ENCODE assay signal across 26 mouse cellular contexts in the genomic region with DNA sequence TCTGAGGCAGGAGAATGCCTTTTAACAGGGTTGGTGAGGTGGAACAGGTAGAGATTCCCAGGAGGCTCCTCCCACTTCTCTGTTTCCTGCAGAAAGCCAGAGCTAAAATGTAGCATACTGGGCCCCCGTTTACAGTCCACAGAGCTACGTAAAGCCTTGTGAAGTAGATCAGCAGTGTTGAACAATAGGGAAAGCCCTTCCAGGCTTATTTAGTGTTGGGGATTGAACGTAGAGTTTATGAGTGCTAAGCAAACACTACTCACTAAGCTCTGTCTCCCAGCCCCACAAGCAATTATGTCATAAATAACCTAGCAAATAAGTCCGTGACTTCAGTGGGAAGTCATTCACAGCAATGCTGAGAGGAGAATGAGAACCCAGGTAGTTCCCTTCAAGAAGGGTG.
DNase-seq lines count a peak whose midpoint lies in the region; ATAC-seq and TF ChIP-seq lines count a peak whose summit lies in the region.
"Had no signal": no experiment of that assay in that cellular context is flagged by ENCODE, and none has a peak within 500 bp of the region (broad histone marks: within the 10 kb centered on the region; RNA-seq: fewer than 3 reads in every experiment).

No protein-coding gene starts in this region.

- no peak overlapping the region for H3K9ac ChIP-seq in forebrain, embryonic 16.5 days (replicated peaks; ENCODE audit: low read depth, low read length)
- no peak overlapping the region for H3K9ac ChIP-seq in kidney, embryonic 15.5 days
- no peak overlapping the region for H3K9ac ChIP-seq in midbrain, embryonic 16.5 days (ENCODE audit: low read depth, low read length)
- no peak overlapping the region for H3K9ac ChIP-seq in midbrain, embryonic 14.5 days (replicated peaks; ENCODE audit: low read length)
- H3K9ac ChIP-seq in neural tube, embryonic 14.5 days (replicated peaks; ENCODE audit: low read depth, low read length), result no peak overlapping the region
- H3K9ac ChIP-seq: embryonic facial prominence, embryonic 12.5 days; heart, embryonic 15.5 days; limb, embryonic 13.5 days; liver, embryonic 14.5 days; lung, embryonic 15.5 days had no signal

- H3K36me3 ChIP-seq in forebrain, embryonic 10.5 days (replicated peaks), result peaks cover 5% of the 10 kb centered on the region; the same call in 1 of the 2 replicates
- no peaks in the 10 kb centered on the region for H3K36me3 ChIP-seq in forebrain, embryonic 16.5 days (ENCODE audit: control insufficient read depth, insufficient read depth)
- no peaks in the 10 kb centered on the region for H3K36me3 ChIP-seq in kidney, embryonic 15.5 days
- H3K36me3 ChIP-seq in kidney, adult 2 months (ENCODE audit: control insufficient read depth, insufficient read depth, low read length), result no peaks in the 10 kb centered on the region
- no peaks in the 10 kb centered on the region for H3K36me3 ChIP-seq in midbrain, embryonic 16.5 days (ENCODE audit: control insufficient read depth, insufficient read depth, low read length)
- no peaks in the 10 kb centered on the region for H3K36me3 ChIP-seq in midbrain, embryonic 14.5 days (ENCODE audit: control insufficient read depth, insufficient read depth, low read length)
- no peaks in the 10 kb centered on the region for H3K36me3 ChIP-seq in neural tube, embryonic 14.5 days (ENCODE audit: control insufficient read depth, insufficient read depth, low read length)
- H3K36me3 ChIP-seq: embryonic facial prominence, embryonic 12.5 days; heart, embryonic 15.5 days; limb, embryonic 13.5 days; lung, embryonic 15.5 days; neural tube, embryonic 12.5 days had no signal

- no peak for DNase-seq in forebrain, embryonic 10.5 days (ENCODE audit: extremely low spot score, low spot score)
- no peak for DNase-seq in kidney, adult 2 months
- no peak for DNase-seq in midbrain, embryonic 14.5 days
- no peak for DNase-seq in retina, postnatal 1 day
- DNase-seq: adrenal gland, adult 8-10 months; cerebellum, adult 9-10 months; gastrocnemius, postnatal 14 days; heart, adult 18-20 months; heart, postnatal 4 days; kidney, postnatal 25 days; right cerebral cortex, postnatal 25 days; thymus, adult 2 months had no signal

- H3K4me2 ChIP-seq in forebrain, embryonic 16.5 days (ENCODE audit: low read length), result no peak overlapping the region
- no peak overlapping the region for H3K4me2 ChIP-seq in kidney, embryonic 15.5 days
- H3K4me2 ChIP-seq in midbrain, embryonic 16.5 days (ENCODE audit: low read length), result no peak overlapping the region
- no peak overlapping the region for H3K4me2 ChIP-seq in midbrain, embryonic 14.5 days (ENCODE audit: low read length)
- no peak overlapping the region for H3K4me2 ChIP-seq in neural tube, embryonic 14.5 days (ENCODE audit: low read depth, low read length)
- H3K4me2 ChIP-seq: embryonic facial prominence, embryonic 12.5 days; heart, embryonic 15.5 days; limb, embryonic 13.5 days; lung, embryonic 15.5 days; neural tube, embryonic 12.5 days had no signal

- H3K27ac ChIP-seq in forebrain, embryonic 10.5 days, result 0 out of 2 replicates have a peak overlapping the region, but pooled peaks have one; percentile 26
- no peak overlapping the region for H3K27ac ChIP-seq in forebrain, embryonic 16.5 days (ENCODE audit: low read length)
- peak overlapping the region; percentile 86 for H3K27ac ChIP-seq in kidney, embryonic 15.5 days
- H3K27ac ChIP-seq in kidney, adult 2 months (ENCODE audit: insufficient read depth, low read depth, low read length), result no peak overlapping the region
- H3K27ac ChIP-seq in midbrain, embryonic 16.5 days (ENCODE audit: low read length), result peak overlapping the region; percentile 5; the same call in 1 of the 2 replicates
- no peak overlapping the region for H3K27ac ChIP-seq in midbrain, embryonic 14.5 days (replicated peaks; ENCODE audit: low read depth, low read length)
- peak overlapping the region; percentile 29; the same call in 1 of the 2 replicates for H3K27ac ChIP-seq in neural tube, embryonic 14.5 days (ENCODE audit: low read depth, low read length)
- H3K27ac ChIP-seq: embryonic facial prominence, embryonic 12.5 days; heart, embryonic 15.5 days; limb, embryonic 13.5 days; liver, embryonic 14.5 days; lung, embryonic 15.5 days; macrophage; neural tube, embryonic 12.5 days had no signal

- ATAC-seq in forebrain, embryonic 16.5 days, result no peak
- ATAC-seq in kidney, embryonic 15.5 days (replicated peaks; ENCODE audit: low FRiP score), result no peak
- no peak for ATAC-seq in midbrain, embryonic 16.5 days
- ATAC-seq in midbrain, embryonic 14.5 days (ENCODE audit: low FRiP score, low TSS enrichment), result no peak
- peak; percentile 56; the same call in 1 of the 2 replicates for ATAC-seq in neural tube, embryonic 14.5 days (ENCODE audit: low read depth)
- ATAC-seq: CD4-positive, CD25-positive, alpha-beta regulatory T cell, adult 4 months; Patski had no signal

- peaks cover 76% of the 10 kb centered on the region for H3K4me1 ChIP-seq in forebrain, embryonic 10.5 days
- peaks cover 17% of the 10 kb centered on the region for H3K4me1 ChIP-seq in forebrain, embryonic 16.5 days (replicated peaks; ENCODE audit: control insufficient read depth, insufficient read depth, low read length)
- peaks cover 76% of the 10 kb centered on the region for H3K4me1 ChIP-seq in kidney, embryonic 15.5 days
- H3K4me1 ChIP-seq in kidney, adult 2 months (ENCODE audit: control insufficient read depth, insufficient read depth, low read length), result peaks cover 20% of the 10 kb centered on the region
- peaks cover 27% of the 10 kb centered on the region for H3K4me1 ChIP-seq in midbrain, embryonic 16.5 days (ENCODE audit: control insufficient read depth, insufficient read depth, low read length)
- peaks cover 33% of the 10 kb centered on the region for H3K4me1 ChIP-seq in midbrain, embryonic 14.5 days (ENCODE audit: control insufficient read depth, insufficient read depth, low read length)
- peaks cover 28% of the 10 kb centered on the region for H3K4me1 ChIP-seq in neural tube, embryonic 14.5 days (ENCODE audit: control insufficient read depth, insufficient read depth, low read length)

- WGBS in forebrain, embryonic 10.5 days, result 75% methylated on average over 4 of the region's 4 CpGs
- 46% methylated on average over 4 of the region's 4 CpGs for WGBS in forebrain, embryonic 16.5 days
- WGBS in kidney, embryonic 15.5 days, result 15% methylated on average over 4 of the region's 4 CpGs
- 43% methylated on average over 4 of the region's 4 CpGs for WGBS in kidney, adult 2 months
- 39% methylated on average over 4 of the region's 4 CpGs for WGBS in midbrain, embryonic 16.5 days
- 33% methylated on average over 4 of the region's 4 CpGs for WGBS in midbrain, embryonic 14.5 days
- WGBS in neural tube, embryonic 14.5 days, result 13% methylated on average over 4 of the region's 4 CpGs

- H3K4me3 ChIP-seq in forebrain, embryonic 10.5 days, result no peak overlapping the region
- no peak overlapping the region for H3K4me3 ChIP-seq in forebrain, embryonic 16.5 days (replicated peaks; ENCODE audit: low read length)
- H3K4me3 ChIP-seq in kidney, embryonic 15.5 days (replicated peaks), result no peak overlapping the region
- no peak overlapping the region for H3K4me3 ChIP-seq in kidney, adult 2 months (ENCODE audit: insufficient read depth, low read depth, low read length)
- no peak overlapping the region for H3K4me3 ChIP-seq in midbrain, embryonic 16.5 days (ENCODE audit: low read depth, low read length)
- no peak overlapping the region for H3K4me3 ChIP-seq in midbrain, embryonic 14.5 days (replicated peaks; ENCODE audit: low read depth, low read length)
- no peak overlapping the region for H3K4me3 ChIP-seq in neural tube, embryonic 14.5 days (ENCODE audit: low read depth, low read length)
- H3K4me3 ChIP-seq: embryonic facial prominence, embryonic 12.5 days; erythroblast, embryonic 14.5 days; heart, embryonic 15.5 days; limb, embryonic 13.5 days; lung, embryonic 15.5 days; neural tube, embryonic 12.5 days had no signal

- H3K27me3 ChIP-seq in forebrain, embryonic 10.5 days (ENCODE audit: poor library complexity, severe bottlenecking), result no peaks in the 10 kb centered on the region
- H3K27me3 ChIP-seq in forebrain, embryonic 16.5 days (replicated peaks; ENCODE audit: control insufficient read depth, insufficient read depth, low read length), result no peaks in the 10 kb centered on the region
- H3K27me3 ChIP-seq in kidney, embryonic 15.5 days, result no peaks in the 10 kb centered on the region
- no peaks in the 10 kb centered on the region for H3K27me3 ChIP-seq in kidney, adult 2 months (replicated peaks; ENCODE audit: control insufficient read depth, insufficient read depth, low read length)
- H3K27me3 ChIP-seq in midbrain, embryonic 16.5 days (ENCODE audit: control insufficient read depth, insufficient read depth, low read depth, low read length), result no peaks in the 10 kb centered on the region
- no peaks in the 10 kb centered on the region for H3K27me3 ChIP-seq in midbrain, embryonic 14.5 days (ENCODE audit: control insufficient read depth, insufficient read depth, low read length)
- H3K27me3 ChIP-seq in neural tube, embryonic 14.5 days (ENCODE audit: control insufficient read depth, insufficient read depth, low read length), result no peaks in the 10 kb centered on the region
- H3K27me3 ChIP-seq: embryonic facial prominence, embryonic 12.5 days; heart, embryonic 15.5 days; lung, embryonic 15.5 days; neural tube, embryonic 12.5 days; Patski had no signal

- no peaks in the 10 kb centered on the region for H3K9me3 ChIP-seq in forebrain, embryonic 10.5 days
- no peaks in the 10 kb centered on the region for H3K9me3 ChIP-seq in forebrain, embryonic 16.5 days (ENCODE audit: control insufficient read depth, low read length)
- H3K9me3 ChIP-seq in kidney, embryonic 15.5 days (replicated peaks), result no peaks in the 10 kb centered on the region
- no peaks in the 10 kb centered on the region for H3K9me3 ChIP-seq in midbrain, embryonic 16.5 days (replicated peaks; ENCODE audit: control insufficient read depth, low read length, poor library complexity, severe bottlenecking)
- H3K9me3 ChIP-seq in midbrain, embryonic 14.5 days (ENCODE audit: control insufficient read depth, low read length), result no peaks in the 10 kb centered on the region
- H3K9me3 ChIP-seq in neural tube, embryonic 14.5 days (ENCODE audit: control insufficient read depth, low read length), result no peaks in the 10 kb centered on the region
- H3K9me3 ChIP-seq: embryonic facial prominence, embryonic 12.5 days; heart, embryonic 15.5 days; limb, embryonic 13.5 days; lung, embryonic 15.5 days; neural tube, embryonic 12.5 days had no signal

- TF ChIP-seq CTCF in kidney, adult 2 months (conservative IDR thresholded peaks at IDR 0.05; ENCODE audit: insufficient read depth, insufficient read length, low read depth, low read length), result no peak

- no peak for TF ChIP-seq POLR2A in kidney, adult 2 months (IDR thresholded peaks at IDR 0.05; ENCODE audit: low read depth, low read length)

Comparison
In these comparisons a context has a peak if more than half of its experiments do, and no peak if none do; other contexts are left out.
1. H3K27ac ChIP-seq: peak in forebrain, embryonic 10.5 days (single experiment), kidney, embryonic 15.5 days (single experiment), midbrain, embryonic 16.5 days (single experiment) and neural tube, embryonic 14.5 days (single experiment); none in forebrain, embryonic 16.5 days (single experiment), kidney, adult 2 months (single experiment) and midbrain, embryonic 14.5 days (single experiment).